Mouse (Mus musculus): Measurements from ENCODE around the gene Galnt4.
A peak's percentile ranks its signal among the peaks of the same experiment; 100 is the strongest.
"Not testable (repeated sequence)": the region's sequence is repeated elsewhere in the genome, so short reads cannot be mapped to it uniquely, and the experiment has no call there.

Galnt4 gene

DNA sequence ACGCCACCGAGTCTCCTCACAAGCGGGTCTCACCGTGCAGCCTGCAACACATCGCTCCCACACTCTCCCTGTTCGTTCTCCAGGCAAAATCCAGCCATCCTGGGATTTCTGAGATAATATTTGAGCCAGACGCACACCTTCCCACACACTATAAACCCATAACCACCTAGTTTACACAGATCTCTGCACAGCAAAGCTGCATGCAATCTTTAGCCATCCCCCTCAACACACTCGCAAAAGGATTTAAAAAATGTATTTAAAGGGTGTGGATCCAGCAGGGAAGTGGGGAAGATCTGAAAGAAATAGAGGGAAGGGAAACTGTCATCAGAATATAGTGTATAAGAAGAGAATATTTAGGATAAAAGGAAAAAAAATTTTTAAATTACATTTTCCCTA, 8.3 kb downstream of the Galnt4 start:
- no peak for DNase-seq

DNA sequence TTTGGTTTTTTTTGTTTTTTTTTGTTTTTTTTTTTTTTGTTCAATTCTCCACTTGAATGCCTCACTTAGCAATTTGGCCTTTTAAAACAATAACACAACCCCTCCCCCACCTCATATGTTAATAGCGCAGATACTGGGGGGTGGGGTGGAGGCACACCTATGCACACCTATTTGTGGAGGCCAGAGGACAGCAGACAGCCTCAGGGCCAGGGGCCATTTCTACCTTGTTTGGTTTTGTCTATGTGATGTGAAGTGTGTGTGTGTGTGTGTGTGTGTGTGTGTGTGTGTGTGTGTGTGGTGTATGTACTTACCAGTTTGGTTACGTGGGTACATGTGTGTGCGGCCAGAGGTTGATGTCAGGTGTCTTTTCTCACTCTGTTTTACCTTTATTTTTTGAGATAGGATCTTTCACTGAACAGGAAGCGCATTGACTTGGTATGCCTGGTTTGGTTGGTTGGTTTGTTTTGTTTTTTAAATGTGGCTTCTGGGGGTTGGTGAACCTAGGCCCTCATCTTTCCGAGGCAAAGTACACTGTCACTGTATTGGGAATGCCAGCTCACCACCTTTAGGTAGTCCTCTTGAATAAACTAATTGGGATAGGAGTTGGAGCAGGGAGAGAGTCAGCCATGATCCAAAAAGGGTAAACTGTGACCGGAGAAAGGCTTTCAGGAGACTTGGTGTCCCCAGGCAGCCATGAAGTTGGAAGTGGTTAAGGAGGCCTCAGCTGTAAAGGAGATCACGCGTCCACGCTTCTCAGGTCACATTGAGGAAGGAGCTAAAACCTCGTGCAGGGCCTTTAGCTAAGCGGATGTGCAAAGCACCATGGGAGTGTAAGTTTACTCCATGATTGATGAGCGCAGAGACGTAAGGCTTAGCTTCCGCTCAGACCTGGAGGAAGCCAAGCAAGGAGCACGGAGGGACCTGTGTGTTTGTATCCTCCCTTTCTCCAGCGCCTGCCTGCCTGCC, 9.0 kb downstream of the Galnt4 start:
- DNase-seq, result no peak

DNA sequence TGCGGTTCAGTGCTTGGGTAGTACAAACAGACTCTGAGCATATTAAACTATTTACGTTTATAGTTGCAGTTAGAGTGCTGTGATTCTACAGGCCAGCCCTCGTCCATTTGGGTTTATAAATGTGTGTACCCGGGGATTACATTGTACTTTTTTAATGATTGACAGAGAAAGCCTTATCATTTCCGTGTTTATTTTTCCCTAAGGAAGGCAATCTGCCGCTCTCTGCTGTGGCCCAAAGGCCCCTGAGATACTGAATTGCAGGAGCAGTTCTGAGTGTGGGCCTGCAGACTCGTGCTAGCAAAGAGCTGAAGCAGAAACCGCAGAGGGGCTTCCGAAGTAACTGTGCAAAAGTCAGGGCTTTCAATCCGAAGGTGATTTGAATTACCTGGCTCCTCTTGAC, 9.9 kb downstream of the Galnt4 start:
- DNase-seq, result no peak

DNA sequence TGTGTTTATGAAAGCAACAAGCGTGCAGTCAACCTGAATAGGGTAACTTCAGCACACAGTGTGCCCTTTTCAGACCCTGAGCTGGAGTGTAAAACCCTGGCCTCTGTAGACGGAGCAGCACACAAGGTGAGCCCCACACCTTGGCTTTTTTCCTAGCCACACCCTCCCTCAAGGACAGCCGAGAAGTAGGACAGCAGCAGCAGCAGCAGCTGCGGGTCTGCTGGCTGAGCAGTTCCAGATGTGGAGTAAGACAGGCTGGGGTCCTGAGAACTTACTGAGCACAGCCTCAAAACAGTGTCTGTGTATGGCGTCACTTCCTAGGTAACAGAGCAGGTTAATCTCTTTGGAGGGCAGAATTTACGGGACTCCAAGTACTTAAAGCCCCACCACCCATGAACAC, 10.7 kb downstream of the Galnt4 start:
- DNase-seq, result no peak

DNA sequence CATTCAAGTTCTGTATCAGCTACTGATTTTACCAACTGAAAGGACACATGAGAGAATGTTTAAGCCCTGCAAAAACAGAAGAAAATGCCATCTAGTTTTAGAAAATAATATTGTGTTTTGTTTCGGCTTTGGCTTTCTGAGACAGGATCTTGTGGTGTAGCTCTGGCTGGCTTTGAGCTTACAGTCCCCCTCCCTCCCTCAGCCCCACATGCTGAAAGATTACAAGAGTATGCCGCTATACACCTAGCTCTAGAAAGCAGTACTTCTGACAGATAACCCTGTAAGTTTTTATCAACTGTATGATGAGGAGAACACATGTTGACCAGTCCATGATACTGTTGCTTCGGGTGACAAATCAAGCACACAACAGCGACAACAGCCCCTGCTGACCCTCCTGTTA, 11.5 kb downstream of the Galnt4 start:
- no peak for DNase-seq

DNA sequence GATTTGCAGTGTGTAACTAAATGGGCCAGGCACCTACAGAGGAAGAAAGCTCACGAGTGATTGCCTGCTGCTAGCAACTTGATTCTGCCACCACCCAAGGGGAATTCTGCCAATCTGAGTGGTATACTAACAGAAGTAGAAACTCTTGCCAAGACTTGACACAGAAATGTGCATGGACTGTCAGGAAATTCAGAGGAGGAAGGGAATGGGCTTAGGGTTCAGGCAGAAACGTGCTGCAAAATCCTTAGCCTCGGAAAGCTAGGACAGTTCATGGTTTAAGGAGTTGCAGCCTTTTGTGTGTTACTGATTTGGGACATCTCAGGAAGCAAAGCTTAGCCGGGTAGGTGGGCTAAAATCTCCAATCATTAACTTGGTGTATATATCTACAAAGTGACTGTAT, 18.3 kb downstream of the Galnt4 start, which contains the start of gene Phxr2:
Gene Phxr2 (minus strand): TSS at position 101 of the 400 bp plus-strand sequence.
- no peak for DNase-seq

DNA sequence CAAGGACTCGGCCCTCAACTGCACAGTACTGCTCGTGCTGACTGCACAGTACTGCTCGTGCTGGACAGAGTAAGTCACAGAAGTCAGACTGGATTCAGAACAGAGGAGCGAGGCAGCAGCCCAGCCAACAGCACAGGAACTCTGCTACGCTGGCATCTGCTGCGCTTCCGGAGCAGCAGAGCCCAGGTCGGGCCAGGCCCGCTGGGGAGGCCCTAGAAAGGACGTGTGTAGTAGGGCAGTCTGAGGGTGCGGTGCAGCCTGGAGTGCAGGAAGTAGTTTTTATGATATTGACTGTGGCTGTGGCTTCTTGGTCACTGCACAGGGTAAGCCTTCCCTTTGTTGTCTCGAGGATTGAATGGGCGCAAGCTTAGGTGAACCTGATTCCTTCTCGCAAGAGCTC, 19.0 kb downstream of the Galnt4 start:
- DNase-seq, result no peak

DNA sequence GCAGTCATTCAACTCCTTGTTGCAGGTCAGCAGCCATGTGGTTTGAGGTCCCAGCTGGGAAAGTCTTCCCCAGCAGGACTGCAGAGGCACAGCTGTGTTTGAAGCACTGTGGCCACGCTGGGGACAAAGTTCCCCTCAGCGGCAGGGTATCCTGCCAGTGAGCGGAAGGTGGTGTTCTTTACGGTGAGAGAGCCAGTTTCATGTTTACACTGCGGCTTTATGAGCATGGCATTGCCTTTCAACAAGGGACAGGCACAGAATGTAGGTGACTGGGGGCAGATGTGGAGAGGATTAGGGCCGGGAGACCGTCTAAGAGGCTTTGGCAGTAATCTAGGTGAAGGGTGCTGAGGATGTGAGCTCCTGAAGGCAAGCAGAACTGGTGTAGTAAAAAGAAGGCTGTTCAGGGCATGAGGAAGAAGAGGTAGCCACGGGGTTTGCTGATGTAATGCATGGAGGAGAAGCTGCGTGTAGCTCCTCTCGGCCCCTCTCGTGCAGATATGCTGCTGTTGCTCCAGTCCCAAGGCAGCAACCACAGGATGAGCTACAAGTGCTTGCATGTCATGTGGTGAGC, 19.8 kb downstream of the Galnt4 start:
- peak; percentile 78 for DNase-seq

DNA sequence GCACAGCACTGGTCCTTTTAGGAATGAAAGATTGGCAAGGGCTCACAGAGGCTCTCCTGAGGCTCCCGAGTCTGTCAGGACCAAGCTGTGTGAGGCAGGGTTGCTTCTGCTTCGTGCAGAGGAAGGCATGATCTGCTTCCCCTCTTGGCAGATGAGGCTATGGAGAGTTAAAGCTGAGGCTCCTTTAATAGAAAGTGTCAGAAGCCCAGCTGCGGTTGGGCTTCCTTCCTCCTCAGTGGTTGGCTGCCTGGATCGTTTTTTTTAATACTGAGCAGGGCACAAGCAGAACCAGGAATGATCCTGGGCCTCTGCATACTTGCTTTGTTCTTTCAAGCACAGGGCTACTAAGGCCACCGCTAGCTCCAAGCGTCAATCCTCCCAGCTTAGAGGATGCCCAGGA, 22.7 kb downstream of the Galnt4 start:
- no peak for DNase-seq

DNA sequence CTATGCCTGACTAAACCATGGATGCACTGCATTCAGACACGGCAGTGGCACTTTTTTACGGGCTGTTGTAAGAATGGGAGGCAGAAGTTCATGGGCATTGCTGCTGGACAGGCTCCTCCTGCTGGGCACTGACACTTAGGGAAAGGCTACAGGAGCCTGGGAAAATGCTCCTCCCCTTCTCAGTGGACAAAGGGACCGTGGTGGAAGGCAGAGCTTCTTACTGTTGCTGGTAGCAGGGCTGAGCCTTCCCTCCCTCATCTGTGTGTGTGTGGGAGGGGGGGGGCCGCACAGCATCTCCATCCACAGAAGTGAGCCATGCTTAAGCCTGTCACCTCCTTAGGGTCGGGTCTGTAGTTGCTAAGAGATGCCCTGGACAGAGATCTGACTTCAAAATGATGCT, 23.3 kb downstream of the Galnt4 start:
- DNase-seq, result peak; percentile 42

GRCm38 (mm10) chr10:99132189-99132588, 24.2 kb downstream of the Galnt4 start:
- no peak for DNase-seq

DNA sequence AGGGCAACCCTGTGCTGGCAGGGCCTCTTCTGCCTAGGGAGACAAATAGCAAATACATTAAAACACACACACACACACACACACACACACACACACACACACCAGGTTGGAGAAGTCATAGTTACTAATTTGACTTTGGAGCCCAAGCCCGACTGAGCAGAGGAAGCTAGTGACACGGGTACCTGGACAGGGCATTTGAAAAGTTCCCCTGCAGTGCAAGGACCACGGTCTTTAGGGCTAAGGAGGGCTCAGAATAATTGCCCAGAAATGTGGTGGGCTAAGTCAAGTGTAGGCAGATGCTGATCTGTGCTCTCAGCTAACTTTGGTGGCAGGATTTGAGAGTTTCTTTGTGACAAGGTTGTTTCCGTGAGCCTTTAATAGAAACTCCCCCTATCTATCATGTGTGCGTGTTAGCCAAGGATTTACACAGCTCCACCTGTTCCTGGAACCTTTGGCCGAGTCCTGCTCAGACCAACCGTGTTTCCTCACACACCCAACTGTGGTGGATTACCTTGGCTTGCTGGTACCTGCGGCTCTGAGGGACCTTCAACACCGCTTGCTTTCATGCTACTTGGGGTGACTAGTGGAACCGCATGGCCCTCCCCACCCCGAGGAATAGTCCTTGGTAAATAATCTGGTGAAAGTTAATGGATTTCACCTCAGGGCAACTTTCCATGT, 24.8 kb downstream of the Galnt4 start:
- DNase-seq, result no peak

DNA sequence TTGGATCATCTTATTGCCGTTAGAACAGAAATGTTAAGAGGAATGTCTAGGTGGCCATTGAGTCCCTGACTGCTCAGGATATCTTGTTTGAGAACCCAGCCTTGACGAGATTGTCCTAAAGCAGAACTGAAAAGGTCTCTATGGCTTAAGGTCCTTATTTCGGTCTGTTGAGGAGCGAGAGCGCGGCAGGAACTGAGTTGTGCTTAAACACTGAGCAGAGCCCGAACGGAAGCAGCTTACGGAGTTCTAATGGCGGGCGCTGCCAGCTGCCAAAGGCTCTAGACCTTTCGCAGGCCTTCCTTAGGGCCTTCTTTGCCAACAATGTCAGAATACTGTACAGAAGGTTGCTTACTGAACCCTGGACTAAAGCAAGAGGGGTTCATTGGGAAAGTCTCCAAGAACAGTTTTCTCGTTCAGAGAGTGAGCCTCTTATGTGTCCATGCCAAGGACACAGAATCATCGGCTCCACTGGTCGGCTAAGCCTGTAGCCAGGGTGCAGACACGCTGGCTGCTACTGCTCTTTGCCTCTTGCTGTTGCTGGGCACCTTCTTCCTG, 25.4 kb downstream of the Galnt4 start:
- DNase-seq, result no peak

- peak; percentile 45 for DNase-seq
Measured at GRCm38 (mm10) chr10:99136337-99136736, 28.4 kb downstream of the Galnt4 start.

GRCm38 (mm10) chr10:99145611-99146010, 37.7 kb downstream of the Galnt4 start:
- no peak for DNase-seq

DNA sequence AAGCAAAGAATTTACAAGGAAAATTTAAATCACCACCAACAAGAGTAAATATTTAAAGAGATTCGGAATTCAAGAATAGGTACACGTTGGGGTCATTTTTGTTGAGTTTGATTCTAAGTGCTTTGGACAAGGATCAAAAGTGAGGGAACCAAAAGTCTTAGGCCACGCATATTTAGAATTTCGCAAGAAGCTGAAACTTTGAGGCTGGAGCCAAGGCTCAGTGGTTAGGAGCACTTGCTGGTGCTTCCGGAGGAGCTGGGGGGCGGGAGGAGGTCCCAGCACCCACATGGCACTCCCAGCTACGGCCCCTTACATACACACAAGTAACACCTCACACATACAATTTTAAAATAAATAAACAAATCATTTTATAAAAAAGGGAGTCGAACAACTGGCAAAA, 38.6 kb downstream of the Galnt4 start:
- no peak for DNase-seq

GRCm38 (mm10) chr10:99150016-99150415, 42.1 kb downstream of the Galnt4 start:
- DNase-seq, result no peak

- DNase-seq, result no peak
Measured at GRCm38 (mm10) chr10:99151580-99151979, 43.6 kb downstream of the Galnt4 start.

GRCm38 (mm10) chr10:99152063-99152462, 44.1 kb downstream of the Galnt4 start:
- peak; percentile 30 for DNase-seq

DNA sequence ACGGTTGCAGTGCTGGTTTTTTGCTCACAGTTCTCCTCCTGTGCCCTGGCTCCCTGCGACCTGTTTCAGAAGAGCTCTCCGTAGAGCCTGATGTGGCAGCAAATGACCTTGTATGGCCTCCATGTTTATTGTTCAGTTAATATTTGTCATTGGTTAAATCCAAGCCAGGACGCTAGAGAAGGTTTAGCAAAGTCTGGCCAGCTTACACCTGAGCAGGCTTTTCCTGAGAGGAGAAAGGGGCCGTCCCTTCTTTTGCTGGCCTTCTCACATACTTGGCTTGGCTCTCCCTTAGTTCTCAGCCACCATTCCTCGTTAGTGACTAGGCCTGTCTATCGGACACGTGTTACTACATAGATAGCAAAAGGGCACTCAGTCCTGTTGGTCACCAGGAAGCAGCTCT, 46.7 kb downstream of the Galnt4 start:
- DNase-seq, result no peak

DNA sequence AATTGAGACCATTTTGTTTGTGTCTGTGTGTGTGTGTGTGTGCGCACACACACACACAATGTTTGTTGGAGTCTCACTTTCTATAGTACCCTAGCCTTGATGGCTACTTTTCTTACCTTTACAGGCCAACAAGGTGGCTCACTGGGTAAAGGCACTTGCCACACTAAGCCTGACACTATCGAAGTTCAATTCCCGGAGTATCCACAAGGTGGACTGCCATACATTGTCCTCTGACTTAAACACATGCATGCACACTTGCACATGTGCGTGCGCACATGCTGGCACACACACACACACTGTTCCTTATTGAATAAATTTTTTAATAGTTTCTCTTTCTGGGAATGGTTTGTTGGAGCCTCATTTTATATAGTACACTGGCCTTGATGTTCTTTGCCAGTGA, 48.8 kb downstream of the Galnt4 start:
- DNase-seq, result peak; percentile 17

- not testable (repeated sequence) for DNase-seq
Measured at GRCm38 (mm10) chr10:99157697-99158096, 49.7 kb downstream of the Galnt4 start.

- peak; percentile 69 for DNase-seq
Measured at GRCm38 (mm10) chr10:99161987-99162582, 54.1 kb downstream of the Galnt4 start.
